Mouse (Mus musculus): ENCODE measurements around the gene Lnx1. TPM values are rescaled to one million over a fixed set of nuclear protein-coding genes. Genes with fewer than 3 reads are reported as not detected.

Gene Lnx1
- polyA plus RNA-seq, 1 experiment from 2014 or later: not detected

DNA sequence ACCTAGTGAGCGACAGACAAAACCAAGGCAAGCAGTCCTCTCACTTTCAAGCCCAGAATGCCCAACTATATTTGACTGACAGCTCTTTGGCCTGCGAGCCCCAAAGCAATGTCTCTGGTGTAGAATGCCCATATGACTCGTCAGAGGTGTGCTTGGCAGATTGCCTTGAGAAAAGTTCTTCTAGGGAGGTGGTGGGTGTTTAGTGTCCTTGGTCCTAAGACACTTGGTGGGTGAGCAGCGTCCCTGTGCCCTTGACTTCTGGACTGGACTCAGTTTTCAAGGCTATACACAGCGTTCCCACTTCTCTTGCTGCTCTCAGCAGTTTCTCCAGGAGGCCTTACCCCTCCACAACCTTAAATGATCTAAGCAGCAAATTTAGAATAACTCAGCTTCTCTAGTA, 30.2 kb downstream of the Lnx1 start:
- Histone ChIP-seq H3K4me2 (no peak overlapping the region), H3K4me1 (replicated peaks) (no peaks in the 10 kb centered on the region), H3K27ac (replicated peaks) (no peak overlapping the region), H3K4me3 (replicated peaks) (no peak overlapping the region), H3K36me3 (replicated peaks) (no peaks in the 10 kb centered on the region), H3K9me3 (replicated peaks) (no peaks in the 10 kb centered on the region), H3K27me3 (no peaks in the 10 kb centered on the region), H3K9ac (no peak overlapping the region)
- 59% methylated on average over 5 of the region's 5 CpGs for WGBS (ENCODE audit: insufficient replicate concordance)
- ATAC-seq (ENCODE audit: insufficient read depth): no peak

- Histone ChIP-seq H3K9ac (no peak overlapping the region), H3K9me3 (replicated peaks) (no peaks in the 10 kb centered on the region), H3K36me3 (replicated peaks) (no peaks in the 10 kb centered on the region), H3K27me3 (no peaks in the 10 kb centered on the region), H3K27ac (replicated peaks) (no peak overlapping the region), H3K4me1 (replicated peaks) (no peaks in the 10 kb centered on the region), H3K4me2 (no peak overlapping the region), H3K4me3 (replicated peaks) (no peak overlapping the region)
- WGBS (ENCODE audit: insufficient replicate concordance): 43% methylated on average over 3 of the region's 3 CpGs
- no peak for ATAC-seq (ENCODE audit: insufficient read depth)
Observed at GRCm38 (mm10) chr5:74670877-74671276, 31.8 kb downstream of the Lnx1 start.

DNA sequence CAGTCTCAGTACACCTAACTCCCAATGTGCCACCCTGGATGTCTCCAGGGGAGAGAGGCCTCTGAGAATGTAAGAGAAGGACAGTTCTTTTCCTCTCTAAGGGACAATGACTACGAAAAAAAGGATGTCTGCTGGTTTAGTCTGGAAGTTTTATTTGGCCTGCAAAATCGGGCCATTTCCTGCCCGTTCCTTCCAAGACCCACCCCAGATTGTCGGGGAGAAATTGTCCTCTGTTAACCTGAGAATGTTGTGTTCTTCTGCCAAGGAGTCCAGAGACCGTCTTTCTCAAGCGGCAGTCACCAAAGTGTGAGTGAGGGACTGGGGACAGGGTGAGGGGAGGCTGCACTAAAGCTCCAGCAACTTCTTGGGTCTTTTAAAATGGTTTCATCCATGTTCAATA, 32.8 kb downstream of the Lnx1 start:
- no peaks in the 10 kb centered on the region for H3K27me3 ChIP-seq
- H3K4me1 ChIP-seq (replicated peaks): no peaks in the 10 kb centered on the region
- no peaks in the 10 kb centered on the region for H3K36me3 ChIP-seq (replicated peaks)
- no peak overlapping the region for H3K27ac ChIP-seq (replicated peaks)
- ATAC-seq (ENCODE audit: insufficient read depth): no peak
- H3K9ac ChIP-seq: no peak overlapping the region
- 49% methylated on average over 6 of the region's 6 CpGs for WGBS (ENCODE audit: insufficient replicate concordance)
- no peak overlapping the region for H3K4me2 ChIP-seq
- H3K9me3 ChIP-seq (replicated peaks): no peaks in the 10 kb centered on the region
- no peak overlapping the region for H3K4me3 ChIP-seq (replicated peaks)

DNA sequence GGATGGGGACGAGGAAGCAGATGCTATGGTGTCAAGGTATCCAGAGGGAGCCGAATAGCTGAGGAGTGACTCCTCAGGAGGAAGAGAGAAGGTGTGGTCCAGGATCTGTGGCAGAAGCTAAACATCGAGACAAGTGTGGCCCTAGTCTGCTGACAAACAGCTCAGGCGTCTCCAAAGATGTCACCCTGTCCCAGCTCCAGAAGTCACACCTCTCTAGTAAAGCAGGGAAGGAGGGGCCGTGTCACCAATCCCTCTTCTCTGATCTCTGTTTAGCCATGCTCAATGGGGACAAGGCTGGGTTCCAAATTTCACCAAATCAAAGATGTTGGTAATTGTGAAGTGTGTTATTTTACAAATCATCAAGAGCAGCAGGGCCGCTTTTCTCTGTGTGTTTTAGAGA, 33.8 kb downstream of the Lnx1 start:
- Histone ChIP-seq H3K4me1 (replicated peaks) (no peaks in the 10 kb centered on the region), H3K36me3 (replicated peaks) (no peaks in the 10 kb centered on the region), H3K4me2 (no peak overlapping the region), H3K27ac (replicated peaks) (no peak overlapping the region), H3K27me3 (no peaks in the 10 kb centered on the region), H3K9me3 (replicated peaks) (no peaks in the 10 kb centered on the region), H3K4me3 (replicated peaks) (no peak overlapping the region), H3K9ac (no peak overlapping the region)
- WGBS (ENCODE audit: insufficient replicate concordance): 45% methylated on average over 6 of the region's 6 CpGs
- ATAC-seq (ENCODE audit: insufficient read depth): no peak

DNA sequence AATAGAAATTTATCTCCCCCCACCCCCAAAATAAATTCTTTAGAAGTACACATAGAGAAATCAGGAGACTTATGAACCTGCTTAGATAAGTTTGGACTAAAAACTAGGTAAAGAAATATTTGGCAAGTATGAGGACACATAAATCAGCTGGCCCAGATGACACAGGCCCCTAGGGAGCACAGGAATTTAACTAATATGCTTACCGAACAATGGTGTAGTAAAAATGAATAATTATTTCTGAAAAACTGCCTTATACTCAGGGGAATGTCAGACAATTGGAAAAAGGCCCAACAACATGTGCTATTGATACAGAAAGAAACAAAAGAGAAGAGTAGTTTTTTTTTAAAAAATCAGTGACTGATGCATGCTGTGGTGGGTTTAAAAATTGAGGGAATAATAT, 40.1 kb downstream of the Lnx1 start:
- no peak overlapping the region for H3K27ac ChIP-seq (replicated peaks)
- H3K36me3 ChIP-seq (replicated peaks): no peaks in the 10 kb centered on the region
- H3K9ac ChIP-seq: no peak overlapping the region
- no peak for ATAC-seq (ENCODE audit: insufficient read depth)
- no peak overlapping the region for H3K4me3 ChIP-seq (replicated peaks)
- H3K27me3 ChIP-seq: no peaks in the 10 kb centered on the region
- WGBS (ENCODE audit: insufficient replicate concordance): 58% methylated on average over 1 of the region's 1 CpGs
- no peak overlapping the region for H3K4me2 ChIP-seq
- no peaks in the 10 kb centered on the region for H3K9me3 ChIP-seq (replicated peaks)
- no peaks in the 10 kb centered on the region for H3K4me1 ChIP-seq (replicated peaks)

DNA sequence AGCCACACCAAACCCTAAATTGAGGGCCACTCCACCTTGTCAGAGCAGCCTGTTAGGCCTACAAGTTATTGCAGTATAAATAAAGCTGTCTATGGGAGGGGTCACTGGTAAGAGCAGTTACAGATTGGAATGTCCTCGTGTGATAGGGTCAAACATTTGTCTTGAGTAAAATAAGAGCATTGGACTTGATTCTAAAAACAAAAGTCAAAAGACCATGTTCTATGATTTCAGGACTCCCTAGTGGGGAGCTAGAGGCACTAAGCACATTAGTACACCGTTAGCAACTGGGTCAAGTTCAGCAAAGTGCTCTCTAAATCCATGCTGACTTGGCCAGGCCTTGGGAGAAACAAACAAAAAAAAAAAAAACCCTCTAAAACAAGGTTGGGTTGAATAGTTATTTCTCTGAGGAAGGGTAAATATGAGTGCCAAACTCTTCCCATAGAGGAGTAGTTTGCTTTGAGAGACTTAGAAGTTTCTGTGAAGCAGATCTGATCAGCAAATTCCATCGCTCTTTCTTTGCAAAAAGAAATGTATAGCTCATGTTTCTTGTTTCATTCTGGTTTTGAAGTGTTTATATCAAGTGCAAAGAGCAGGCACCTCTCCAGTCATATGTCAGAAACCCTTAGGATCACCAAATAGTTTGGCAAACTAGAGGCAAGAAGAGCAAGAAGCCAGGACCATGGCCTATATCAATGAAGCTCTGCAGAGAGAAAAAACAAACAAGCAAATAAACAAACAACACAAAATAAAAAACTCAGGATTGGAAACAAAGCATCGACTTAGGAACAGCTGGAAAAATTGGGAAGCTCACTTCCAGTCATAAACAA, 40.8 kb downstream of the Lnx1 start:
- 49% methylated on average over 4 of the region's 4 CpGs for WGBS (ENCODE audit: insufficient replicate concordance)
- H3K27me3 ChIP-seq: no peaks in the 10 kb centered on the region
- no peak overlapping the region for H3K27ac ChIP-seq (replicated peaks)
- H3K9ac ChIP-seq: no peak overlapping the region
- no peak overlapping the region for H3K4me2 ChIP-seq
- H3K4me1 ChIP-seq (replicated peaks): no peaks in the 10 kb centered on the region
- no peak for ATAC-seq (ENCODE audit: insufficient read depth)
- H3K9me3 ChIP-seq (replicated peaks): no peaks in the 10 kb centered on the region
- H3K4me3 ChIP-seq (replicated peaks): no peak overlapping the region
- H3K36me3 ChIP-seq (replicated peaks): no peaks in the 10 kb centered on the region

DNA sequence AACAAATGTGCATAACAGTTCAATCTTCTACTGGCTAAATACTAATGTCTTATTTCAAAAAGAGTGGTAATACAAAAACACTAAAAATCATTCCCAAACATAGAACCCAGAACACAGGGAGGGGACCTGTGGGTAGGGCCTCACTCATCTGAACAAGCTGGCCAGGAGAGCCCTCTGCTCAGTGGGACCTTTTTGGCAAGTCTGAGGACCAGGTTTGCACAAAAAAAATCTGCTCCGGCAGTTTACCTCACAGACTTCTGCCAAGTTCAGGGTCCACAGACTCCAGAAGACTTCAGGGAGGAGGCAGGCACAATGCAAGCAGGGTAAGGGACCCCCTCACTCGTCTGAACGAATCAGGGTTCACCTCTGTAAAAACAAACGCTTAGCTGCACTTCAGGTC, 42.9 kb downstream of the Lnx1 start:
- 55% methylated on average over 4 of the region's 4 CpGs for WGBS (ENCODE audit: insufficient replicate concordance)
- Histone ChIP-seq H3K4me3 (replicated peaks) (no peak overlapping the region), H3K4me1 (replicated peaks) (no peaks in the 10 kb centered on the region), H3K9ac (no peak overlapping the region), H3K9me3 (replicated peaks) (no peaks in the 10 kb centered on the region), H3K4me2 (no peak overlapping the region), H3K27ac (replicated peaks) (no peak overlapping the region), H3K27me3 (no peaks in the 10 kb centered on the region), H3K36me3 (replicated peaks) (no peaks in the 10 kb centered on the region)
- ATAC-seq (ENCODE audit: insufficient read depth): no peak

DNA sequence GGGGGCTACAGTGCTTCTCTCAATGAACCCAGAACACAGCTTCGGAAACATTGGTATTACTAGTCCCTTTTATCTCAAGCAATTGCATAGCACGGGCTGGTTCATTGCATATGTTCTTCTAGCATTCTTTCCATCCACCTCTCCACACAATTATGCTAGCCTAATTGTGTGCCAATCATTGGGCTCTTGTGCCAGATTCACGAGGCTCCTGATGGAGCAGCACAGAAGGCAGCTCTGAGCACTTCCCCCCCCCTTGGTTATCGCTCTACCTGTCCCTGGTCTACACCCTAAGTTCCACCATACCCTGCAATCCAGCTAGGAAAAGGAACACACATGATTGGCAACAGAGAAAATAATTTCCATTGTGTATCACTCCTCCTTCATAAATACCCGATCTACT, 43.4 kb downstream of the Lnx1 start:
- no peak for ATAC-seq (ENCODE audit: insufficient read depth)
- no peak overlapping the region for H3K9ac ChIP-seq
- no peak overlapping the region for H3K27ac ChIP-seq (replicated peaks)
- WGBS (ENCODE audit: insufficient replicate concordance): 58% methylated on average over 5 of the region's 5 CpGs
- H3K4me3 ChIP-seq (replicated peaks): no peak overlapping the region
- no peak overlapping the region for H3K4me2 ChIP-seq
- H3K4me1 ChIP-seq (replicated peaks): no peaks in the 10 kb centered on the region
- no peaks in the 10 kb centered on the region for H3K36me3 ChIP-seq (replicated peaks)
- no peaks in the 10 kb centered on the region for H3K9me3 ChIP-seq (replicated peaks)
- no peaks in the 10 kb centered on the region for H3K27me3 ChIP-seq

DNA sequence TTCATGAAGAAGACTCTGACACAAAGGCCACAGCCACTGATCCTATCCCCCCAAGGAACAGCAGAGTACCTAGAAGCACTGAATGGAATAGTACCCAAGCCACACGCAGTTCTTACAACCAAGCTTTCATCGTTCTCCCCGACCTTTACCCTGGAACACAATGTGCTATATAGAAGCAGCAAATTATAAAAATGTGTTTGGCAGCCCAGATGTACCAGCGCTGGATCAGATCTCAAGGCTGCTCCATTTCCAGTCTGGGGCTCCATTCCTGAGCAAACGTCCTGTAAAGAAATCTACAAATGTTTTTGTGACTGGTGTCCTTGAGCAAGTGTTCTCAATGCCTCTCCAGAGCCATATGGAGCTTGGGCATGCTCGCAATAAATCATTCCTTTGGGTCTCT, 44.8 kb downstream of the Lnx1 start:
- Histone ChIP-seq H3K4me2 (no peak overlapping the region), H3K36me3 (replicated peaks) (no peaks in the 10 kb centered on the region), H3K9me3 (replicated peaks) (no peaks in the 10 kb centered on the region), H3K4me1 (replicated peaks) (no peaks in the 10 kb centered on the region), H3K9ac (no peak overlapping the region), H3K27ac (replicated peaks) (no peak overlapping the region), H3K4me3 (replicated peaks) (no peak overlapping the region), H3K27me3 (no peaks in the 10 kb centered on the region)
- ATAC-seq (ENCODE audit: insufficient read depth): no peak
- 66% methylated on average over 6 of the region's 6 CpGs for WGBS (ENCODE audit: insufficient replicate concordance)

DNA sequence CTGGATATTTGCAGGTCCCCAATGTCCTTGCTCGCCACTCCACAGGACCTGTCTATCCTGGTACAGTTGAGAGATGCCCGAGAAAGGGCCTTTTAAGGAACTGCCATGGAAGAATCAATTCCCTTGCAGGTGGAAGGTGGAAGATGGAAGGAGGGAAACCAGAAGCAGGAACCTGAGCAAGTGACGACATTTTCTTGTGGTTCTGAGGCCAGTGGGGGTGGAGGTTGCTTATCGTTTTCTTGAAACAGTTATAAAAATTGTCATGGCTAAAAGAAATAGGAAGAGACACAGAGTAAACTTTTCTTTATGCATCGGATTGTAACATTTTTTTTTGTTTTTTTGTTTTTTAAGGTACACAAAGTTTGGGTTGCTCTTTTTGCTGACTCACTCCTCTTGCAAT, 46.3 kb downstream of the Lnx1 start:
- no peak for ATAC-seq (ENCODE audit: insufficient read depth)
- H3K4me1 ChIP-seq (replicated peaks): no peaks in the 10 kb centered on the region
- no peak overlapping the region for H3K27ac ChIP-seq (replicated peaks)
- 48% methylated on average over 5 of the region's 5 CpGs for WGBS (ENCODE audit: insufficient replicate concordance)
- no peaks in the 10 kb centered on the region for H3K36me3 ChIP-seq (replicated peaks)
- no peaks in the 10 kb centered on the region for H3K27me3 ChIP-seq
- no peak overlapping the region for H3K4me2 ChIP-seq
- H3K4me3 ChIP-seq (replicated peaks): no peak overlapping the region
- H3K9me3 ChIP-seq (replicated peaks): no peaks in the 10 kb centered on the region
- H3K9ac ChIP-seq: no peak overlapping the region

- no peak overlapping the region for H3K27ac ChIP-seq (replicated peaks)
- H3K27me3 ChIP-seq: no peaks in the 10 kb centered on the region
- no peaks in the 10 kb centered on the region for H3K9me3 ChIP-seq (replicated peaks)
- WGBS (ENCODE audit: insufficient replicate concordance): 48% methylated on average over 6 of the region's 6 CpGs
- no peaks in the 10 kb centered on the region for H3K36me3 ChIP-seq (replicated peaks)
- no peak overlapping the region for H3K4me3 ChIP-seq (replicated peaks)
- H3K4me2 ChIP-seq: no peak overlapping the region
- ATAC-seq (ENCODE audit: insufficient read depth): no peak
- H3K4me1 ChIP-seq (replicated peaks): no peaks in the 10 kb centered on the region
- H3K9ac ChIP-seq: no peak overlapping the region
Observed at GRCm38 (mm10) chr5:74654527-74654926, 48.2 kb downstream of the Lnx1 start.

- H3K4me3 ChIP-seq (replicated peaks): no peak overlapping the region
- H3K9me3 ChIP-seq (replicated peaks): no peaks in the 10 kb centered on the region
- no peaks in the 10 kb centered on the region for H3K27me3 ChIP-seq
- no peaks in the 10 kb centered on the region for H3K4me1 ChIP-seq (replicated peaks)
- WGBS (ENCODE audit: insufficient replicate concordance): 73% methylated on average over 10 of the region's 10 CpGs
- no peak overlapping the region for H3K4me2 ChIP-seq
- no peaks in the 10 kb centered on the region for H3K36me3 ChIP-seq (replicated peaks)
- H3K9ac ChIP-seq: no peak overlapping the region
- no peak overlapping the region for H3K27ac ChIP-seq (replicated peaks)
- ATAC-seq (ENCODE audit: insufficient read depth): no peak
Observed at GRCm38 (mm10) chr5:74653766-74654165, 48.9 kb downstream of the Lnx1 start.

Measured in liver, embryonic 15.5 days (tissue).